Mouse (Mus musculus): Measurements from ENCODE around the gene Slc12a3. TPM values are rescaled to one million over a fixed set of nuclear protein-coding genes. Genes with fewer than 3 reads are reported as not detected.

The Slc12a3 gene
- 0.95 to 1.9 TPM (median 1.2 TPM) in 4 replicates for total RNA-seq (2023)

DNA sequence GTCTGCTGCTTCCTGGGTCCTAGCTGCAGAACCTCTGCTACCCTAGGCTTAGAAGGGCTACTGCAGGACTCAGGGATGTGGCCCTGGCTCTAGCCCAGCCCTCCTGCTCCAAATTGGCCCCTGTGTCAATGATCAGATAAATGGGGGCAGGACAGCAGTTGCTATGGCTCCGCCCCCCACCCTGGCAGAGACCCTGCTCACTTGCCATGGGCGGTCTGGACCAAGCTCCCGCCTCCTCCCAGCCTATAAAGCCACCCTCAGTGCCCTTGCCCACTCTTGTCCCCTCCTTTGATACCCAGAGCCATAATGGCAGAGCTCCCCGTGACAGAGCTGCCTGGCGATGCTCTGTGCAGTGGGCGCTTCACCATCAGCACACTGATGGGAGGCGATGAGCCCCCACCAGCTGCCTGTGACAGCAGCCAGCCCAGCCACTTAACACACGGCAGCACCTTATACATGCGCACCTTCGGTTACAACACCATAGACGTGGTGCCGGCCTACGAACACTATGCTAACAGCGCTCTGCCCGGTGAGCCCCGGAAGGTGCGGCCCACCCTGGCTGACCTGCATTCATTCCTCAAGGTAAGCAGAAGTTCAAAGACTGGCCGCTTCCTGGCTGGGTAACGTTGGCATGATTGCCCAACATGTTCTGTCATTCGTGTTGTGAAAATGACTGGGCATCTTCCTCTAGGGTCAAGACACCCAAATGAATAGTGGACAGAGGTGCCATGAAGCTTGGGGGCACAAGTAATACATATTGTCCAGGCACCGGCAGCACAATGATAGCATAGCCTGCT is at the start of gene Slc12a3:
TSS of gene Slc12a3 (plus strand) at position 270 of the 797 bp plus-strand sequence.

DNA sequence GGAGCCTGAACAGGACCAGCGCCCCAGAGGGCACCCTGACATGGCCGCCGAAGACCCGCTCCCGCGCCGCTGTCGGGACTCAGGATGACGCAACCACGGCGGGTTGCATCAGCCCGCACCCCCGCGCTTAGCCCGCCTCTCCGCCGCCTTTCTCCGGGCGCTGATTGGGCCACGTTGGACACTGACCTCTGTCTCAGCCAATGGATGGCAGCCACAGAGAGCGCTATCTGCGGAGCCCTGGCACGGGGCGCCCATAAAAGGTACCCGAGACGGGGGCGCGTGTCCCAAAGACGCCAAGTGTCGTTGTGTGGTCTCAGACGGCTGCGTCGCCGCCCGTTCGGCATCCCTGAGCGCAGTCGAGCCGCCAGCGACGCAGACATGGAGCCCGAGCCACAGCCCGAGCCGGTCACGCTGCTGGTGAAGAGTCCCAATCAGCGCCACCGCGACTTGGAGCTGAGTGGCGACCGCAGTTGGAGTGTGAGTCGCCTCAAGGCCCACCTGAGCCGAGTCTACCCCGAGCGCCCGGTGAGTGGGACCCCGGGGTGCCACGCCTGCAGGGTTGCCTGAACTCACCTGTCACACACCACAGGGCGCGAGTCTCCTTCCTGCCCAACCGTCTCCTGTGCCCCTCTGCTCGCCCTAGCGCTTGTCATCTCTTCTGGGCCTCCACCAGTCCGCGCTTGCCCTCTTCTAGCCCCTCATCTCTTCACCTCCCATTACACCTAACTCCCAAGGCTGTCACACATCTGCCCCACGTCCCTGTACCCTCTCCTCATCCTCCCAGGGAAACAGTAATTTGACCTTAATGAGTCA is 57.4 kb downstream of the Slc12a3 start, which contains the start of gene Herpud1:
TSS of gene Herpud1 (plus strand) at position 225 of the 813 bp plus-strand sequence.

Other genes starting within 250 kb of the Slc12a3 start
- 16.9 to 25.5 TPM (median 22.6 TPM) in 4 replicates for gene Bbs2, start 230.3 kb upstream of the Slc12a3 start, total RNA-seq (2023)
- gene Mt4, start 192.0 kb upstream of the Slc12a3 start, total RNA-seq (2023): not detected in 4 replicates
- not detected in 4 replicates for gene Mt3, start 176.6 kb upstream of the Slc12a3 start, total RNA-seq (2023)
- gene Mt2, start 156.5 kb upstream of the Slc12a3 start, total RNA-seq (2023): 1.8 TPM in 1 of 4 replicates, not detected in the others
- 6.2 to 11.6 TPM (median 8.3 TPM) in 4 replicates for gene Mt1, start 150.1 kb upstream of the Slc12a3 start, total RNA-seq (2023)
- gene Nup93, start 114.6 kb upstream of the Slc12a3 start, total RNA-seq (2023): 28.0 to 36.2 TPM (median 32.4 TPM) in 4 replicates
- gene Herpud1, start 57.2 kb downstream of the Slc12a3 start, total RNA-seq (2023): 247 to 294 TPM (median 272 TPM) in 4 replicates
- 96.7 to 102 TPM (median 100 TPM) in 4 replicates for gene Nlrc5, start 105.2 kb downstream of the Slc12a3 start, total RNA-seq (2023)
- 0.25 to 1.3 TPM (median 0.89 TPM) in 3 of 4 replicates, not detected in the other for gene Cpne2, start 203.8 kb downstream of the Slc12a3 start, total RNA-seq (2023)

All from B cell, adult 62 days (primary cell).